Mouse (Mus musculus): ENCODE data around the gene Akr1c12. TPM values are rescaled to one million over a fixed set of nuclear protein-coding genes. Genes with fewer than 3 reads are reported as not detected.
A peak's percentile ranks its signal among the peaks of the same experiment; 100 is the strongest.
"Not testable (repeated sequence)": the region's sequence is repeated elsewhere in the genome, so short reads cannot be mapped to it uniquely, and the experiment has no call there.

Akr1c12 gene
- not detected for total RNA-seq (2021)
- long read RNA-seq, experiment 1 = 0 reads
- long read RNA-seq, experiment 2 = 0 reads

GRCm38 (mm10) chr13:4279284-4279683 is at the start of gene Akr1c12:
Akr1c12 (minus strand) TSS chr13:4279433.
- intact Hi-C loops (cut with DNase I) = no loop called here
- no peak for DNase-seq

GRCm38 (mm10) chr13:4318773-4319172 is 39.5 kb upstream of the Akr1c12 start:
- intact Hi-C loops (cut with DNase I) = no loop called here

GRCm38 (mm10) chr13:4313907-4314306 is 34.7 kb upstream of the Akr1c12 start:
- DNase-seq = no peak
- intact Hi-C loops (cut with DNase I) = no loop called here

More at GRCm38 (mm10) chr13:4318773-4319172, 39.5 kb upstream of the Akr1c12 start:
- DNase-seq = no peak

GRCm38 (mm10) chr13:4304861-4305565 is 25.8 kb upstream of the Akr1c12 start:
- no peak for DNase-seq

GRCm38 (mm10) chr13:4296991-4297390 is 17.8 kb upstream of the Akr1c12 start:
- intact Hi-C loops (cut with DNase I) = no loop called here
- no peak for DNase-seq

More at GRCm38 (mm10) chr13:4304861-4305565, 25.8 kb upstream of the Akr1c12 start:
- intact Hi-C loops (cut with DNase I) = no loop called here

- intact Hi-C loops (cut with DNase I) = loop anchor here (2.0 to 5.0 kb wide), 2 partner anchors 149 to 269 kb away; no protein-coding TSS in a partner anchor
- DNase-seq = peak; percentile 18 to 61
These were observed 2.5 kb upstream of the Akr1c12 start for GRCm38 (mm10) chr13:4281471-4282412.

- intact Hi-C loops (cut with DNase I) = no loop called here
- DNase-seq = no peak
These were observed 1.7 kb downstream of the Akr1c12 start for GRCm38 (mm10) chr13:4277526-4277925.

GRCm38 (mm10) chr13:4270860-4271259 is 8.4 kb downstream of the Akr1c12 start:
- no peak for DNase-seq
- intact Hi-C loops (cut with DNase I) = no loop called here

GRCm38 (mm10) chr13:4265455-4265854 is 13.8 kb downstream of the Akr1c12 start:
- DNase-seq; intact Hi-C loops (cut with DNase I): not testable (repeated sequence)

- DNase-seq = no peak
- intact Hi-C loops (cut with DNase I) = no loop called here
These were observed 14.2 kb downstream of the Akr1c12 start for GRCm38 (mm10) chr13:4265047-4265446.

GRCm38 (mm10) chr13:4264612-4265011 is 14.6 kb downstream of the Akr1c12 start:
- no peak for DNase-seq
- intact Hi-C loops (cut with DNase I) = no loop called here

GRCm38 (mm10) chr13:4257349-4257748 is 21.9 kb downstream of the Akr1c12 start:
- no peak for DNase-seq
- intact Hi-C loops (cut with DNase I) = no loop called here

- DNase-seq; intact Hi-C loops (cut with DNase I): not testable (repeated sequence)
These were observed 22.3 kb downstream of the Akr1c12 start for GRCm38 (mm10) chr13:4256894-4257293.

- DNase-seq = no peak
- intact Hi-C loops (cut with DNase I) = no loop called here
These were observed 29.9 kb downstream of the Akr1c12 start for GRCm38 (mm10) chr13:4249347-4249746.

- intact Hi-C loops (cut with DNase I) = no loop called here
These were observed 34.2 kb downstream of the Akr1c12 start for GRCm38 (mm10) chr13:4244861-4245559.

GRCm38 (mm10) chr13:4233536-4234172 is 45.6 kb downstream of the Akr1c12 start:
- intact Hi-C loops (cut with DNase I) = no loop called here
- no peak for DNase-seq

More at GRCm38 (mm10) chr13:4244861-4245559, 34.2 kb downstream of the Akr1c12 start:
- no peak for DNase-seq

- intact Hi-C loops (cut with DNase I) = no loop called here
- no peak for DNase-seq
These were observed 46.1 kb downstream of the Akr1c12 start for GRCm38 (mm10) chr13:4233135-4233534.

- no peak for DNase-seq
- intact Hi-C loops (cut with DNase I) = no loop called here
These were observed 48.2 kb downstream of the Akr1c12 start for GRCm38 (mm10) chr13:4230841-4231623.

GRCm38 (mm10) chr13:4228441-4228840 is 50.8 kb downstream of the Akr1c12 start, which contains the start of gene Akr1c19:
Akr1c19 (plus strand) TSS chr13:4228700.
- peak in 1 of 2 experiments; percentile 7 for DNase-seq
- intact Hi-C loops (cut with DNase I) = no loop called here
